Mouse (Mus musculus): Measurements from ENCODE around the gene Nefh.

Gene Nefh

GRCm38 (mm10) chr11:4949256-4950044, 1.6 kb upstream of the Nefh start:
- peak; percentile 61 for DNase-seq

GRCm38 (mm10) chr11:4948792-4949191, 928 bp upstream of the Nefh start:
- no peak for DNase-seq

GRCm38 (mm10) chr11:4946947-4947812, 684 bp downstream of the Nefh start:
- peak; percentile 53 for DNase-seq

GRCm38 (mm10) chr11:4946530-4946929, 1.3 kb downstream of the Nefh start:
- no peak for DNase-seq

- no peak for DNase-seq
Measured at GRCm38 (mm10) chr11:4936243-4936642, 11.6 kb downstream of the Nefh start.

GRCm38 (mm10) chr11:4931009-4931601, 16.8 kb downstream of the Nefh start:
- peak; percentile 70 for DNase-seq

- DNase-seq: no peak
Measured at GRCm38 (mm10) chr11:4927224-4927623, 20.6 kb downstream of the Nefh start.

- DNase-seq: no peak
Measured at GRCm38 (mm10) chr11:4921751-4922150, 26.1 kb downstream of the Nefh start.

- DNase-seq: no peak
Measured at GRCm38 (mm10) chr11:4921281-4921680, 26.6 kb downstream of the Nefh start.

- DNase-seq: peak; percentile 75
Measured at GRCm38 (mm10) chr11:4916068-4916467, 31.8 kb downstream of the Nefh start.

GRCm38 (mm10) chr11:4906231-4906630, 41.6 kb downstream of the Nefh start:
- no peak for DNase-seq

- no peak for DNase-seq
Measured at GRCm38 (mm10) chr11:4901956-4902355, 45.9 kb downstream of the Nefh start.

- DNase-seq: peak; percentile 28
Measured at GRCm38 (mm10) chr11:4900437-4900836, 47.4 kb downstream of the Nefh start.

- peak; percentile 83 for DNase-seq
Measured at GRCm38 (mm10) chr11:4894848-4895816, 52.7 kb downstream of the Nefh start, which contains the start of gene Thoc5. Gene Thoc5, plus strand, starts transcription at chr11:4895320.
